Mouse (Mus musculus) C2C12 (cell line): Measurements from ENCODE around the gene Bco2. TPM values are rescaled to one million over a fixed set of nuclear protein-coding genes. Genes with fewer than 3 reads are reported as not detected.

Source experiments
- H3K27me3 ChIP-seq: one replicate; pipeline ENCODE4 v1.6.1; 2011; ENCODE audit not compliant: control insufficient read depth, insufficient read depth, insufficient read length
- H3K36me3 ChIP-seq: one replicate; pipeline ENCODE4 v1.6.1; 2011; ENCODE audit not compliant: control insufficient read depth, insufficient read depth
- H3K4me3 ChIP-seq: one replicate; pipeline ENCODE4 v1.5.1; 2011; ENCODE audit warnings: mild to moderate bottlenecking, control low read depth; ENCODE audit not compliant: poor library complexity, insufficient read depth, severe bottlenecking
- H3K79me2 ChIP-seq: one replicate; pipeline ENCODE4 v1.6.1; 2011; ENCODE audit not compliant: control insufficient read depth, insufficient read depth
- H3K79me3 ChIP-seq: one replicate; pipeline ENCODE4 v1.6.1; 2011; ENCODE audit warnings: low read depth, control low read depth
- H3ac ChIP-seq: one replicate; pipeline ENCODE3; 2011; ENCODE audit warnings: low read depth; ENCODE audit not compliant: control insufficient read depth, insufficient read length
- CEBPB ChIP-seq: IDR thresholded peaks from one replicate; pipeline ENCODE4 v1.6.1; 2011; ENCODE audit warnings: low read depth, mild to moderate bottlenecking, control low read depth, moderate library complexity
- CTCF ChIP-seq: IDR thresholded peaks from one replicate; pipeline ENCODE4 v1.5.1; 2011; ENCODE audit not compliant: control insufficient read depth, insufficient read depth, insufficient read length
- FOSL1 ChIP-seq: IDR thresholded peaks from one replicate; pipeline ENCODE4 v1.8.0; 2011; ENCODE audit warnings: mild to moderate bottlenecking, low read length; ENCODE audit not compliant: poor library complexity, insufficient read depth, severe bottlenecking
- MAX ChIP-seq: IDR thresholded peaks from one replicate; pipeline ENCODE4 v1.6.1; 2011; ENCODE audit warnings: mild to moderate bottlenecking, control low read depth
- MYOD1 ChIP-seq: IDR thresholded peaks from one replicate; pipeline ENCODE4 v1.6.1; 2011; ENCODE audit warnings: low read depth; ENCODE audit not compliant: control insufficient read depth, insufficient read length
- MYOG ChIP-seq: IDR thresholded peaks from one replicate; pipeline ENCODE4 v1.6.1; 2011; ENCODE audit not compliant: control insufficient read depth, insufficient read length; ENCODE audit errors: extremely low read depth
- USF1 ChIP-seq: IDR thresholded peaks from one replicate; pipeline ENCODE4 v1.6.1; 2011; ENCODE audit warnings: low read depth, mild to moderate bottlenecking, control low read depth, moderate library complexity
- polyA plus RNA-seq: library from polyadenylated mRNA; unstranded; fragments of >200 nt; fragmentation: generic; extraction: Trizol; gene quantifications from one replicate; pipeline ENCODE4 v1.2.1, GENCODE M21; 2012; ENCODE audit warnings: missing spikeins

The Bco2 gene
- polyA plus RNA-seq, 1 experiment, result 0.02 TPM

- Histone ChIP-seq H3ac (no peak overlapping the region), H3K79me3 (no peaks in the 10 kb centered on the region), H3K79me2 (no peaks in the 10 kb centered on the region), H3K27me3 (no peaks in the 10 kb centered on the region), H3K36me3 (no peaks in the 10 kb centered on the region), H3K4me3 (peak overlapping the region; percentile 15)
- TF ChIP-seq CTCF, result no peak
- TF ChIP-seq MAX, result no peak
- TF ChIP-seq MYOD1, result no peak
Measured at GRCm38 (mm10) chr9:50500467-50500973, 54.5 kb downstream of the Bco2 start.

- TF ChIP-seq FOSL1 (no peak), MYOD1 (no peak), MAX (no peak), CEBPB (no peak), MYOG (no peak), CTCF (no peak), USF1 (no peak)
- Histone ChIP-seq H3K79me2 (no peaks in the 10 kb centered on the region), H3K36me3 (no peaks in the 10 kb centered on the region), H3K27me3 (no peaks in the 10 kb centered on the region), H3K4me3 (no peak overlapping the region), H3ac (no peak overlapping the region), H3K79me3 (no peaks in the 10 kb centered on the region)
Measured at GRCm38 (mm10) chr9:50499781-50500180, 55.2 kb downstream of the Bco2 start.

DNA sequence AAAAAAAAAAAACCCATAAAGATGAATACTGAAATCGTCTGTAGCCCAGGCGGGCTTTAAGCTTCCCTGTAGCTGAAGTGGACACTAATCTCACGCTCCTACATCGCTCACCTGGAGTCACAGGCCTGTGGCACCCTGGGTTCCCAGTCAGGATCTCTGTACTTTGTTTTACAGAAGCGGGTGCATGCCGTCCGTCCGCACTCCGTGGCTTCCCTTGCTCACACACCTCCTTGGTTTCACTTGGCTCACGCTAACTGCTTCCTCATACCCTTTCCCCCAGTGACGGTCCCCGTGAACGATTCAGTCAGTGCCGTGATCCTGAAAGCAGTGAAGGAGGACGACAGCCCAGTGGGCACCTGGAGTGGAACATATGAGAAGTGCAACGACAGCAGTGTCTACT, 56.2 kb downstream of the Bco2 start:
- Histone ChIP-seq H3K79me2 (no peaks in the 10 kb centered on the region), H3K79me3 (no peaks in the 10 kb centered on the region), H3K4me3 (no peak overlapping the region), H3K27me3 (no peaks in the 10 kb centered on the region), H3ac (no peak overlapping the region), H3K36me3 (no peaks in the 10 kb centered on the region)
- TF ChIP-seq MYOD1 (no peak), MAX (no peak), CEBPB (no peak), MYOG (no peak), USF1 (no peak), CTCF (no peak), FOSL1 (no peak)

DNA sequence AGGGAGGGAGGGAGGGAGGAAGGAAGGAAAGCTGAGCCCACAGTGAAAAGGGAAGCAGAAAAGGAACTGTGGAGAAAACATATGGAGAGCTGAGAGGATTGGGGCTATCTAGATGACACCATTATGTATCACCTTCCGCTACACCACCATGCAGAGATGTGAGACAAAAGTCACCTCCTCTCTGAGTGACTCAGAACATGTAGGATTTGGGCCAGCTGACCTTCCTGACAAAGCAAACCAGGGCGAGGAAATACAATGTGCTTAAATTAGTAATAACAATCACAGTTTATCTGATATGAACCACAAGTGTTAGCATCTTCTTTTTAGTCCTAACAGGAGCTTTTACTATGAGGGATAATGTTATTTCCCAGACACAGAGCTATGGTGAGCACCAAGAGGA, 57.4 kb downstream of the Bco2 start:
- TF ChIP-seq MAX (no peak), MYOD1 (peak; percentile 20), CTCF (no peak), USF1 (no peak), CEBPB (no peak), MYOG (no peak), FOSL1 (peak; percentile 40)
- no peaks in the 10 kb centered on the region for H3K36me3 ChIP-seq
- H3K27me3 ChIP-seq, result no peaks in the 10 kb centered on the region
- no peaks in the 10 kb centered on the region for H3K79me3 ChIP-seq
- H3K79me2 ChIP-seq, result no peaks in the 10 kb centered on the region
- no peak overlapping the region for H3K4me3 ChIP-seq
- H3ac ChIP-seq, result no peak overlapping the region

DNA sequence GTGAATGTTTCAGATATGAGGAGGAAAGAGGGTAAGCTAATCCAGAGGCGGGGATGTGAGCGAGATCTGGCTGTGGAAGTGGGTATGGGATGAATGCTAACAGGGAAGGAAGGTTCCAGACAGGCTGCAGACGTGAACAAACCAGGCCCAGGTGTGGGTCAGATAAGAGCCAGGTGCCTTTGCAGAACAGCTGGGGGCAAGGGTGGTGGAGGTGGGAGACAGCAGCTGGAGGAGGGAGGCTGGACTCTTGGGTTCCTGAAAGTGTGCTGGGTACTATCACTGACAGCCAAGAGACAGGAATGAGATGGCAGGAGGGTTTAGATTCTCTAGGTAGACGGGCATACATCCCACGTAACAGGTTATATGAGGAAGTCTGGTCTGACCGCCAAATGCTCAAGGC, 57.9 kb downstream of the Bco2 start:
- Histone ChIP-seq H3K27me3 (no peaks in the 10 kb centered on the region), H3K36me3 (no peaks in the 10 kb centered on the region), H3ac (no peak overlapping the region), H3K79me2 (no peaks in the 10 kb centered on the region), H3K79me3 (no peaks in the 10 kb centered on the region), H3K4me3 (no peak overlapping the region)
- TF ChIP-seq USF1 (no peak), CEBPB (no peak), CTCF (no peak), FOSL1 (no peak), MAX (no peak), MYOD1 (no peak), MYOG (no peak)

DNA sequence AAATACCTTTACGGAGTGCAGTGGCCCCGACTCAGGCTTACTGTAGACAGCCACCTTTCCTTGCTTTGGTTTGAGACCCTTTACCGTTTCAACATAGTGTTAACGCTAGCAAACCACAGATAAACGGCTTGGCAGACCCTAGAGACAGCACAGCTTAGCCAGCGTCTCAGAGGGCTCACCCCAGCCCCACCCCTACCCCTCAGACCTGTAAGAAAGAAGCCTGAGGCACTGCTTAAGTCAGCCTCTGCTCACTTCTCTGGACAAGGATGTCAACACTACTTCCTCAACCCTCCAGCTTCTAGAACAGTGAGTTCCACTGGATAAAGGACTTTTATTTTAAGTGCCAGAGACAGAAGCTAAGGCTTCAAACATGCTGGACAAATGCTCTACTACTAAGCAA, 58.4 kb downstream of the Bco2 start:
- TF ChIP-seq CTCF, result no peak
- no peak for TF ChIP-seq USF1
- no peak for TF ChIP-seq CEBPB
- no peak for TF ChIP-seq MAX
- no peak for TF ChIP-seq MYOG
- no peak for TF ChIP-seq MYOD1
- TF ChIP-seq FOSL1, result no peak
- Histone ChIP-seq H3ac (no peak overlapping the region), H3K79me2 (no peaks in the 10 kb centered on the region), H3K79me3 (no peaks in the 10 kb centered on the region), H3K36me3 (no peaks in the 10 kb centered on the region), H3K27me3 (no peaks in the 10 kb centered on the region), H3K4me3 (no peak overlapping the region)
